Mouse (Mus musculus): Measurements from ENCODE around the gene Nop58.

DNA sequence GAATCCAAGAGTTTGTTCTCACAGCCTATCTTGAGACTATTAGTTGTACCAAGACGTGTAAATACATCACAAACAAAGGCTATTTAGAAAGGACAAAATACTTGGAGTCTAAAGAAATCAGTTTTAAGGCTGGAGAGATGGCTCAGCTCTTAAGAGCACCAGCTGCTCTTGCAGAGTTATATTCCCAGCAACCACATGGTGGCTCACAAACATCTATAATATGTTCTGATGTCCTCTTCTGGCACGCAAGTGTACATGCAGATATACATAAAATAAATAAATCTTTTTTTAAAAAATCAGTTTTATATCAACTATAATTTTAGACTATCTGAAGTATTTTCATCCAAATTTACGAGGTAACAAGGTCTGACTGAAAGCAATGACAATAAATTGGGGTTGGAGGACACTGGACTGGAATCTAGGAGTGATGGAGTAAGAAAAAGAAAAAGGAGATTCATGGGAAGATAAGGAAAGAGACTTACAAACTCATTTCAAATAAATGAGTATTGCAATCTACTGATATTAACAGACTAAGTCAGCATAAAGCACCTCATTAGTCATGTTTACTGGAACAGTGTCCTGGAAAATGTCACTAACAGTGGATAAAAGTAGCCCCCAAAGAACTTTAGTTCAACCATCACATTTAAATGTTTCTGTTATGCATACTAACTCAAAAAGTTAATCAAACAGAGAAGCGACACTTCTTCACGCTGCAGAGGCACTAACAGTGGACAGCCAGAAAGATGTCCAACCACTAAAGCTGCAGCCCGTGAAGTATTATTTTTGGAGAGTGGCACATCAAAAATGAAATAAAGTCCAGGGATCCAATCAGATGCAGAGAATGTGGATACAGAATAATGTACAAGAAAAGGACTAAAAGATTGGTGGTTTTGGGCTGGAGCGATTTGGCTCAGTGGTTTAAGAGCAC is 28.3 kb upstream of the Nop58 start:
- TF ChIP-seq POLR2A (IDR thresholded peaks at IDR 0.05; ENCODE audit: low read depth, low read length) (no peak), CTCF (conservative IDR thresholded peaks at IDR 0.05; ENCODE audit: insufficient read depth, insufficient read length, low read depth, low read length) (no peak)
